Mouse (Mus musculus) cortical plate, adult 2 months (tissue): ENCODE results near the gene Ift88. TPM values are rescaled to one million over a fixed set of nuclear protein-coding genes. Genes with fewer than 3 reads are reported as not detected.

Experiments used
- H3K27ac ChIP-seq: fragments of 200-500 bp; 2 replicates; pipeline ENCODE4 v1.5.1; 2012; ENCODE audit warnings: low read length, control low read depth, inconsistent platforms; ENCODE audit not compliant: insufficient read depth
- H3K4me1 ChIP-seq: fragments of 200-500 bp; 2 replicates; pipeline ENCODE4 v1.6.1; 2011; ENCODE audit warnings: low read length; ENCODE audit not compliant: control insufficient read depth, insufficient read depth
- H3K4me3 ChIP-seq: fragments of 200-500 bp; 2 replicates; pipeline ENCODE4 v1.5.1; 2011; ENCODE audit warnings: mild to moderate bottlenecking, low read length, control low read depth; ENCODE audit not compliant: insufficient read depth
- CTCF ChIP-seq: fragments of 200-500 bp; IDR thresholded peaks from 2 replicates; pipeline ENCODE4 v1.5.1; 2011; ENCODE audit warnings: mild to moderate bottlenecking, control low read depth, low read length; ENCODE audit not compliant: insufficient read depth; ENCODE audit errors: extremely low read depth
- POLR2A ChIP-seq: fragments of 200-500 bp; IDR thresholded peaks from 2 replicates; pipeline ENCODE4 v1.6.1; 2011; ENCODE audit warnings: mild to moderate bottlenecking, low read length, control low read depth; ENCODE audit not compliant: insufficient read depth; ENCODE audit errors: extremely low read depth
- polyA plus RNA-seq: library from polyadenylated mRNA; depleted of rRNA; stranded (reverse); fragments of >200 nt; gene quantifications from 2 replicates; pipeline ENCODE4 v1.2.3, GENCODE M21; 2012

The Ift88 gene
- polyA plus RNA-seq, 1 experiment = 17.2 TPM

DNA sequence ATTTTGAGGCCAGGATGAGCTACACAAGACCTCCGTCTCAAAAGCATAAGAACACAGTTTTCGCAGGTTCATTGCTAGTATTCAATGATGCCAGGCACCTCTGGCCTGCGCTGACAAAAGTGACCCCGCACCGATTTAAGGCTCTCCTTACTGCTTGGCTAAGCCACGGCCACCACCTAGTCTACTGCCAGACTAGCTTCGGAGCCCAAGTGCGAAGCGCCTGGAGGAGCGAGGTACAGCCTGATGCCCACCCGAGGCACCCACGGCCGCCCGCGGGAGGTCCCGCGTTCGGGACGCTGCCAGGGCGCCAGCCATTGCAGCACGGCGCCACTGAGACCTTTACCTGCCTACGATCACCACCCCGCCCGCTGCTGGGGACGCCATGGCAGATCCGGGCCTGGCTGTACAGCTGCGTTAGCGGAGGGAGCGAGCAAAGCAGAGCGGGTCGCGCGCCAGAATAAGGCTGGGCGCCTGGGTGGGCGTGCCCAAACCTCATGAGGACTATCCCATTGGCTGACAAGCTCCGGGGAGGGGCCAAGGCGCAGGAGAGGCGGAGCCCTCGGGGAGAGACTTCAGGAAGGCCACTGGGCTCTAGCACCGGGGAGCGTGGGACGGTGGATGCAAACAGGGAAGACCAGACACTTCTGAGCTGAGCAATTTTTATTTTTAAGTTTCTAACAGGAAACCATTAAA, 25.7 kb upstream of the Ift88 start, which contains the start of gene Cryl1:
Cryl1 (minus strand) TSS at position 465 of the 693 bp plus-strand sequence.
- H3K27ac ChIP-seq = no peak within 1 kb of the TSS
- H3K4me3 ChIP-seq = peak within 1 kb of the TSS; percentile 72
- peak; percentile 80 for TF ChIP-seq POLR2A
- no peak for TF ChIP-seq CTCF
- H3K4me1 ChIP-seq = no peaks in the 10 kb centered on the region

DNA sequence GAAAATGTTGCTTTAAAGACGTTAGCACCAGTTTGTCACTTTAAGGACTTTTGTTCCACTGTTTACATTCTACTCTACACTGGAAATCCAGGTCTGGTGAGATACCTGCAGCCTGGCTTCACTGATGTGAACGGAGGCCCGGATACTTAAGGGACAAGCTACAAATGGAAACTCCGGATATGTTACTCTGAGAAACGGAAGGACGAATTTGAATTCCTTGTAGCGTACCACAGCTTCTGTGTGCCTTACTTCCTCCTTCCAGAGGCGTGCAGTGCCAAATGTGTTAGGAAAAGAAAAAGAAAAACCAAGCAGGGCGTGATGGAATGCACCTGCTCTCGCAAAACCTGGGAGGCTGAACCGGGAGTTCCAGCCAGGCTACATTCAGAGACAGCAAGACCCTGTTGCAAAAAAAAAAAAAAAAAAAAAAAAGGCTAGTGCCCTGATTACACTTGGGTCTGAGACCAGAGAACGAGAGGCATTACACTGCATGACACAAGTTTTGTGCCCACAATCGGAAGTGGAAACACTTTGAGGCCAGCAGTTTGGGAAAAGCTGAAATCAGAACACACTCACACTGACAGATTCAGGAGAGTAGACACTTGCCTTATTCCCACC, 24.9 kb upstream of the Ift88 start:
- no peak overlapping the region for H3K27ac ChIP-seq
- no peak for TF ChIP-seq POLR2A
- TF ChIP-seq CTCF = no peak
- no peaks in the 10 kb centered on the region for H3K4me1 ChIP-seq
- H3K4me3 ChIP-seq = peak overlapping the region; percentile 72

DNA sequence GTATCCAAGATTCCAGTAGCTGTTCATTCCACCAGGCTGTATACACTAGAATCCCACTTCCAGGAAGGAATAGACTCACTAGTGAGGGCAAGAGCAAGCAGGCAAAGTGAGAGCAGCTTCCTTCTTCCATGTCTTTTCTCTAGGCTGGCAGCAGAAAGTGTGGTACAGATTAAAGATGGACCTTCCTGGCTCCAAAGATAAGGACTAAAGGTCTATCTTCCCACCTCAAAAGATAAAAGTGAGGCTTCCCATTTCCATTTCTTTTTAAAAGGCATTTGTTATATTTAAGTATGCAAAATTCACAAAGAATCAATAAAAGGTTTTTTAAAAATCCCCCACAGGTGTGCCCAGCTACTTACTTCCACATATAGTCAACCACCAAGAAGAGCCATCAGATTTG, 21.0 kb upstream of the Ift88 start:
- Histone ChIP-seq H3K27ac (no peak overlapping the region), H3K4me3 (no peak overlapping the region), H3K4me1 (peaks cover 3% of the 10 kb centered on the region; the same call in 1 of the 2 replicates)
- TF ChIP-seq CTCF (no peak), POLR2A (no peak)

DNA sequence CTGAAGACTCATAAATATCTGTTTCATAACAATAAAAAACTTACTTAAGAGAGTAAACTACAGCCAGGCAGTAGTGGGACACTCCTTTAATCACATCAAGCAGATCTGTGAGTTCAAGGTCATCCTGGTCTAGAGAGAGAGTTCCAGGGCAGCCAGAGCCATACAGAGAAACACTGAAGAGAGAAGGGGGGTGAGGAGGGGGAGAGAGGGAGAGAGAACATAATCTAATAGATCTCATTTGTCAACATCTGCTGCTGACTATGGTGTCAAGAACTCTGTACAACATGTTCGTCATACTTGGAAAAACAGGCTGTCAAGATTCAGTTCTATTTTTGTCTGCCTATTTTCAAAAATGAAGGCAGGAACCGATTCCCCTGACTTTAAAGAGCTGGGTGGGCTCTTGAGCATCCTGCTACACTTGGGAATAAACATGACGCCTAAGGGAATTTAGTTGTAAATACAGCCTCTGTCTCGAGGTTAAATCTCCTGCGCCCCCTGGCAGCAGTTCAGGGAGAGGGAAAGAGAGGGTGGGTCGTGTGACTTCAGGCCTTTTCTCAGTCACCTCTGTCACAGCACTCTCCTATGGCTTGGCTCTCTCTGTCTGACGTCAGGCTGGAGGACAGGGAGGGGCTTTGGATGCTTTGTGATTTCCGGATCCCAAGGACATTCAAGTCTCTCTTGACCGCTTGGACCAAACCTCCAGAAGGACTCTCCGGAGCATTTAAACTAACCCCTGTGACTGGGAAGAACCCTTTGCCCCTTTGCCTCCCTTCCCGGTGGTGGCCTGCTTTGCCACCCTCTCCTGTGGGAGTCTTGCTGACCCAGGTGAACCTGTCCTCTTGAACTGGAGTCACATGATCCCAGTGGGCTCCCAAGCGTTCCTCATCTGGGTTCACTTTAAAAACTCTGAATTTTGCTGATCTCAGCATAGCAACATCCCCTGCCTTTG, 16.5 kb upstream of the Ift88 start:
- Histone ChIP-seq H3K4me3 (no peak overlapping the region), H3K27ac (no peak overlapping the region), H3K4me1 (peaks cover 3% of the 10 kb centered on the region; the same call in 1 of the 2 replicates)
- TF ChIP-seq POLR2A (no peak), CTCF (peak; percentile 24; the same call in 1 of the 2 replicates)

DNA sequence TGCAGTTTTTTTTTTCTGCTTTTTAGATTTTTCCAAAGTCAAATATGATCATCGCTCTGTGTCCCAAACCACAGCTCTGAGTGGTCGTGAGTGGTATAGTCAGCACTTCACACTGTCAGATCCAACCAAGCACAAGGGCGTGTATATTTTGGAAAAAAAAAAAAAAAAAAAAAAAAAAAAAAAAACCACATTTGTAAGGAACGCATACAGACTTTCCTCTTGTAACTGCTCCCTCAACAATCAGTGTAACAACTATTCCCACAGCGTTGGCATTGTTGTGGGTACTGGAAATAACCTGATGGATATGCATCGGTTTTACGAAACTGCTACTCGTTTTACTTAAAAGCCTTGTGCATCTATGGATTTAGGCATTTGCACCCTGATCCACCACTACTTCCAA, 15.8 kb upstream of the Ift88 start:
- H3K4me3 ChIP-seq = no peak overlapping the region
- H3K27ac ChIP-seq = no peak overlapping the region
- H3K4me1 ChIP-seq = peaks cover 3% of the 10 kb centered on the region; the same call in 1 of the 2 replicates
- no peak for TF ChIP-seq CTCF
- TF ChIP-seq POLR2A = no peak

DNA sequence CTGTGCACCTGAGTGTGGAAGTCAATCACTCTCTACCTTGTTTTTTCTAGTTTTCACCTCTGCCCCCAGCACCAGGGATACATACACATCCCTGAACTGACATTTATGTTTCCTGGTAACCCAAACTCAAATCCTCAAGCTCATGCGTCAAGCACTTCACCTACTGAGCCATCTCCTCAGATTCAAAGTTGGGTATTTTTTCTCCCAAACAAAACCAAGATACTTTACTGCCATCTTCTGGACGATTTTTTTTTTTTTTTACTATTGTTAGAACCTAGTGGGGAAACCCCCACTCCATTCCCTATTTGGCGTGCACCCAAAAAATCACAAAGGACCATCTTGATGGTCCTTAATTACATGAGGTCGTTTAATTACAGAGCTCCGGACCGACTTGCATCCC, 14.8 kb upstream of the Ift88 start:
- Histone ChIP-seq H3K4me1 (peaks cover 3% of the 10 kb centered on the region; the same call in 1 of the 2 replicates), H3K4me3 (no peak overlapping the region), H3K27ac (no peak overlapping the region)
- no peak for TF ChIP-seq CTCF
- no peak for TF ChIP-seq POLR2A

DNA sequence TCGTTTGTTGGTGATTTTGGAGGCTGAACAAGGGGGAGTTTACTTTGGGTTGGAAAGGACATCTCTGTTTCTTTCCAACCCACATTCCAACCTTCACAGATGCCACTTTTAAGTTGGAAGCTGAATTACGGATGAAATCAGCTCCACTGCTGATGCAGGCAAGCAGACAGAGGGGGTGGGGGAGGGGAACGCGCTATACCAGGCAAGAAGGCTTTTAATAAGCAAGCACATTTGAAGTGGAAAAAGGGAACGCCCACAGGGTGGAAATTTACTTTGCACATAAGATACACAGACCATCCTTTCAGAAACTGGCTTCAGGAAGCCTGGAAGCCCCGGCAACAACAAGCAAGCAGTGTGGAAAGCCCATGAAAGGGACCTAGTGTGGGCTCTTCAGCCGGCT, 11.7 kb upstream of the Ift88 start:
- Histone ChIP-seq H3K27ac (no peak overlapping the region), H3K4me1 (peaks cover 3% of the 10 kb centered on the region; the same call in 1 of the 2 replicates), H3K4me3 (no peak overlapping the region)
- TF ChIP-seq CTCF (no peak), POLR2A (no peak)

DNA sequence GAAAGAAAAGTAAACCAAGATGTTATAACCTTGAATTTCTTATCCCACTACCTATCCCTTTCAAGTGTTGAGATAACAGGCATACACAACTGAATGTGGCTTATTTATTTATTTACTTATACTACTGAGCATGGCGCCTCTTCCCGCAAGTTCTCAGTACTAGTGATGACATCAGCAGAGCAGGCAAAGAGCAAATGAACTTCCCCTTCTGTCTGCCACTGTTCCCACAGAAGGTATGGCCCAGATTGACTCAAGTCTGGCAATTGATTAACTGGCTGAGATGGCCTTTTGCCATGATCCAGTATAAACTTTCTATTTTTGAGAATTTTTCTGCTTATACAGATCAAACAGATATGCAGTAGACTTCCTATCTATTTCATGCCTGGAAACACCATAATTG, 6.7 kb upstream of the Ift88 start:
- Histone ChIP-seq H3K4me1 (no peaks in the 10 kb centered on the region), H3K4me3 (no peak overlapping the region), H3K27ac (no peak overlapping the region)
- TF ChIP-seq POLR2A = no peak
- TF ChIP-seq CTCF = no peak

DNA sequence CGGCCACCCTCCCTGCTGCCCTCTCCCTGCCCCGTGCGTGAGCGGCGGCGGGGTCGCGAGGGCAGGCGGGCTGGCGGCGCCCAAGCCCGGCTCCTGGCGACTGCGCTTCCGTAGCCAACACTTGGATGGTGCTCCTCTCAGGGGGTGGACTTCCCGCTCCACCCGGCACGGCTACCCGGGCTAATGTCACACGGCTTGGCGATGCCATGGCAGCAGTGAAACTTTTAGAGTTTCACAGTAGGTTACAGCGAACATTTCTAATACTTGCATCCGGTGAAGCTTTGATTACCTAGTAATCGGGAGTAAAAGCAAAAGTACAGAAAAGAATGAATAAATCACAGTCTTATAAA, 325 bp downstream of the Ift88 start:
- Histone ChIP-seq H3K4me1 (peaks cover 2% of the 10 kb centered on the region; the same call in 1 of the 2 replicates), H3K27ac (peak overlapping the region; percentile 29; the same call in 1 of the 2 replicates), H3K4me3 (peak overlapping the region; percentile 87)
- TF ChIP-seq POLR2A = no peak
- no peak for TF ChIP-seq CTCF

DNA sequence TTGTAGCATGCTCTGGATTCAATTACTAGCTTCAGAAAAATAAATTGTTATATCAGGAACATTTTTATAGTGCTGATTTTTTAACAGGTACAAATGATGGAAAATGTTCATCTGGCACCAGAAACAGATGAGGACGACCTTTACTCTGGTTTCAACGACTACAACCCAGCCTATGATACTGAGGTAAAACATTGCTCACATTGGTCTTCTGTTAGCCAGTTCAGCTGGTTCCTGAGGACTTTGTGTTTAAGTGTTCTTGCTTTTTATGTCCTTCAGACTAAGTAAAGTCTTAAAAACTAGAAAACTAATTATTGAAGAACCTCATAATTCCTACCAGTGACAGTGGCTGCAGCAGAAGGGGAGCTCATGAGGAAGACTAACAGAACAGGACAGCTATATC, 6.6 kb downstream of the Ift88 start:
- no peak overlapping the region for H3K27ac ChIP-seq
- peaks cover under 1% of the 10 kb centered on the region; the same call in 1 of the 2 replicates for H3K4me1 ChIP-seq
- TF ChIP-seq POLR2A (no peak), CTCF (no peak)

DNA sequence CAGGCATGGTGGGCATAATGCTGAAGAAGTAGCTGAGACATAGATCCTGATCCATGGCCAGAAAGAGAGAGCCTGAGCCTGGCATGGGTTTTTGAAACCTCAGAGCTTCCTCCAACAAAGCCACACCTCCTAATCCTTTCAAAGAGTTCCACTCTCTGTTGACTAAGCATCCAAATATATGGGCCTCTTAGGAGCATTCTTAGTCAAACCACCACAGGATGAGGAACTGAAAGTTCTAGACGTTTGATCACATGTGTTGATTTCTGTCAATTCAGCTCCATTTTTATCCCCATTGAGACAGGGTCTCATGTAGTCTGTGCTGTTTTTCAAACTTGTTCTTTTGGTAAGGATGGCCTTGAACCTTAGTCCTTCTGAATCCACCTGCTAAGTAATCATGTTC, 28.7 kb downstream of the Ift88 start:
- Histone ChIP-seq H3K27ac (no peak overlapping the region), H3K4me3 (no peak overlapping the region), H3K4me1 (no peaks in the 10 kb centered on the region)
- TF ChIP-seq CTCF = no peak
- no peak for TF ChIP-seq POLR2A

More for the DNA sequence above, 6.6 kb downstream of the Ift88 start:
- no peak overlapping the region for H3K4me3 ChIP-seq
